Comparison of ENCODE assay signal across 12 mouse cellular contexts in the genomic region with DNA sequence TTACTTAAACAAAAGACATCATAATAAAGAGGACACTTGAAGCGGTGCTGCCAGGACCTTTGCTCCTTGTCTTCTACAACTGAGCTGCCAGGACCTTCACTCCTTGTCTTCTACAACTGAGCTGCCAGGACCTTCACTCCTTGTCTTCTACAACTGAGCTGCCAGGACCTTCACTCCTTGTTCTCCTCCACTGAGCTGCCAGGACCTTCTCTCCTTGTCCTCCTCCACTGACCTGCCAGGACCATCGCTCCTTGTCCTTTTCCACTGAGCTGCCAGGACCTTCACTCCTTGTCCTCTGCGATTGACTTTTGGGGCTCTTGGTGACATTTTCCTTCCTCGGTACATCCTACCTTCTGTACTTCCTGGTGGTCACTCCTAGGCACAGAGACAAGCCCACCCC. TPM values are rescaled to one million over a fixed set of nuclear protein-coding genes. Genes with fewer than 3 reads are reported as not detected.
DNase-seq lines count a peak whose midpoint lies in the region; ATAC-seq and TF ChIP-seq lines count a peak whose summit lies in the region.
"Had no signal": no experiment of that assay in that cellular context is flagged by ENCODE, and none has a peak within 500 bp of the region (broad histone marks: within the 10 kb centered on the region; RNA-seq: fewer than 3 reads in every experiment).

No protein-coding gene starts in this region.

- TF ChIP-seq CTCF in midbrain, postnatal 0 days (IDR thresholded peaks at IDR 0.05) = no peak
- no peak for TF ChIP-seq CTCF in gastrocnemius, adult 2 months (IDR thresholded peaks at IDR 0.05)

- no peaks in the 10 kb centered on the region for H3K4me1 ChIP-seq in midbrain, postnatal 0 days (ENCODE audit: insufficient read depth, low read length)
- no peaks in the 10 kb centered on the region for H3K4me1 ChIP-seq in midbrain, embryonic 10.5 days
- H3K4me1 ChIP-seq: lung, embryonic 15.5 days had no signal

- no peaks in the 10 kb centered on the region for H3K36me3 ChIP-seq in midbrain, postnatal 0 days (ENCODE audit: insufficient read depth, low read length)
- H3K36me3 ChIP-seq in midbrain, embryonic 10.5 days = no peaks in the 10 kb centered on the region
- H3K36me3 ChIP-seq: lung, embryonic 15.5 days had no signal

- H3K27me3 ChIP-seq in midbrain, postnatal 0 days (ENCODE audit: insufficient read depth, low read length) = no peaks in the 10 kb centered on the region
- H3K27me3 ChIP-seq in midbrain, embryonic 10.5 days (ENCODE audit: low read depth, poor library complexity, severe bottlenecking) = no peaks in the 10 kb centered on the region
- H3K27me3 ChIP-seq: lung, embryonic 15.5 days had no signal

- H3K9me3 ChIP-seq in midbrain, postnatal 0 days (ENCODE audit: low read length) = no peaks in the 10 kb centered on the region
- no peaks in the 10 kb centered on the region for H3K9me3 ChIP-seq in midbrain, embryonic 10.5 days (replicated peaks)
- H3K9me3 ChIP-seq: lung, embryonic 15.5 days had no signal

- H3K9ac ChIP-seq in midbrain, postnatal 0 days (replicated peaks; ENCODE audit: low read length, poor library complexity, severe bottlenecking) = no peak overlapping the region
- H3K9ac ChIP-seq: lung, embryonic 15.5 days had no signal

- H3K27ac ChIP-seq in midbrain, postnatal 0 days (ENCODE audit: low read depth, low read length) = no peak overlapping the region
- H3K27ac ChIP-seq in midbrain, embryonic 10.5 days (replicated peaks) = no peak overlapping the region
- no peak overlapping the region for H3K27ac ChIP-seq in gastrocnemius, adult 2 months
- H3K27ac ChIP-seq: lung, embryonic 15.5 days had no signal

- no peak overlapping the region for H3K4me2 ChIP-seq in midbrain, postnatal 0 days (ENCODE audit: low read depth, low read length, poor library complexity, severe bottlenecking)
- H3K4me2 ChIP-seq: lung, embryonic 15.5 days had no signal

- intact Hi-C loops in gastrocnemius, adult 2 months (cut with DNase I) = no loop called here

- no peak for ATAC-seq in midbrain, postnatal 0 days (ENCODE audit: low FRiP score)

- H3K4me3 ChIP-seq in midbrain, postnatal 0 days (ENCODE audit: low read depth, low read length) = no peak overlapping the region
- no peak overlapping the region for H3K4me3 ChIP-seq in midbrain, embryonic 10.5 days
- H3K4me3 ChIP-seq in gastrocnemius, adult 2 months = no peak overlapping the region
- H3K4me3 ChIP-seq: lung, embryonic 15.5 days had no signal

- DNase-seq in embryo, embryonic 10 days (ENCODE audit: low spot score) = peak; percentile 45
- no peak for DNase-seq in embryo, embryonic 9.5 days (ENCODE audit: extremely low spot score)
- DNase-seq in midbrain, postnatal 0 days (ENCODE audit: low spot score) = peak; percentile 18
- DNase-seq in midbrain, embryonic 10.5 days (ENCODE audit: low spot score) = no peak
- peak; percentile 69 to 73 for DNase-seq in kidney, adult 8-10 months
- DNase-seq in testis, postnatal 14 days (ENCODE audit: low spot score) = peak; percentile 80
- DNase-seq in adrenal gland, postnatal 36 days = no peak
- DNase-seq in gastrocnemius, adult 2 months = no peak
- DNase-seq: heart, postnatal 14 days had no signal

- WGBS in midbrain, postnatal 0 days = 53% methylated on average over 4 of the region's 4 CpGs
- 61% methylated on average over 4 of the region's 4 CpGs for WGBS in midbrain, embryonic 10.5 days

RNA-seq across cellular contexts. Expression of gene Olfr281, which starts 3.9 kb away (rescaled TPM):
- total RNA-seq in midbrain, postnatal 0 days (2014; rRNA removed) = not detected in 2 replicates
- not detected in 2 replicates for polyA plus RNA-seq in midbrain, postnatal 0 days (2015; fragmentation: Nextera tagmentation; extraction: Ambion mirVana)
- not detected in 2 replicates for polyA plus RNA-seq in midbrain, embryonic 10.5 days (2016; fragmentation: Nextera tagmentation; extraction: Ambion mirVana)
- total RNA-seq in adrenal gland, postnatal 36 days (2021) = not detected
- not detected for total RNA-seq in gastrocnemius, adult 2 months (2021)
- total RNA-seq: common myeloid progenitor, adult 5-6 weeks; heart, postnatal 14 days; left cerebral cortex, adult 8-10 months had no signal
- polyA plus RNA-seq: lung, embryonic 15.5 days had no signal

RNA-seq across cellular contexts. Expression of gene Olfr282, which starts 17.5 kb away (rescaled TPM):
- not detected in 2 replicates for total RNA-seq in midbrain, postnatal 0 days (2014; rRNA removed)
- polyA plus RNA-seq in midbrain, postnatal 0 days (2015; fragmentation: Nextera tagmentation; extraction: Ambion mirVana) = not detected in 2 replicates
- not detected in 2 replicates for polyA plus RNA-seq in midbrain, embryonic 10.5 days (2016; fragmentation: Nextera tagmentation; extraction: Ambion mirVana)
- not detected for total RNA-seq in adrenal gland, postnatal 36 days (2021)
- not detected for total RNA-seq in gastrocnemius, adult 2 months (2021)
- total RNA-seq: common myeloid progenitor, adult 5-6 weeks; heart, postnatal 14 days; left cerebral cortex, adult 8-10 months had no signal
- polyA plus RNA-seq: lung, embryonic 15.5 days had no signal

RNA-seq across cellular contexts. Expression of gene OR5BS1P, which starts 21.2 kb away (rescaled TPM):
- total RNA-seq in midbrain, postnatal 0 days (2014; rRNA removed) = not detected in 2 replicates
- polyA plus RNA-seq in midbrain, postnatal 0 days (2015; fragmentation: Nextera tagmentation; extraction: Ambion mirVana) = not detected in 2 replicates
- polyA plus RNA-seq in midbrain, embryonic 10.5 days (2016; fragmentation: Nextera tagmentation; extraction: Ambion mirVana) = not detected in 2 replicates
- total RNA-seq in adrenal gland, postnatal 36 days (2021) = not detected
- not detected for total RNA-seq in gastrocnemius, adult 2 months (2021)
- total RNA-seq: common myeloid progenitor, adult 5-6 weeks; heart, postnatal 14 days; left cerebral cortex, adult 8-10 months had no signal
- polyA plus RNA-seq: lung, embryonic 15.5 days had no signal

RNA-seq across cellular contexts. Expression of gene Lalba, which starts 34.0 kb away (rescaled TPM):
- total RNA-seq in midbrain, postnatal 0 days (2014; rRNA removed) = not detected in 2 replicates
- not detected in 2 replicates for polyA plus RNA-seq in midbrain, postnatal 0 days (2015; fragmentation: Nextera tagmentation; extraction: Ambion mirVana)
- 0.47 TPM in 1 of 2 replicates, not detected in the other for polyA plus RNA-seq in midbrain, embryonic 10.5 days (2016; fragmentation: Nextera tagmentation; extraction: Ambion mirVana)
- total RNA-seq in adrenal gland, postnatal 36 days (2021) = not detected
- not detected for total RNA-seq in gastrocnemius, adult 2 months (2021)
- total RNA-seq: common myeloid progenitor, adult 5-6 weeks; heart, postnatal 14 days; left cerebral cortex, adult 8-10 months had no signal

RNA-seq across cellular contexts. Expression of gene Olfr279, which starts 43.7 kb away (rescaled TPM):
- not detected in 2 replicates for total RNA-seq in midbrain, postnatal 0 days (2014; rRNA removed)
- polyA plus RNA-seq in midbrain, postnatal 0 days (2015; fragmentation: Nextera tagmentation; extraction: Ambion mirVana) = not detected in 2 replicates
- polyA plus RNA-seq in midbrain, embryonic 10.5 days (2016; fragmentation: Nextera tagmentation; extraction: Ambion mirVana) = not detected in 2 replicates
- total RNA-seq in adrenal gland, postnatal 36 days (2021) = not detected
- total RNA-seq in gastrocnemius, adult 2 months (2021) = not detected
- total RNA-seq: common myeloid progenitor, adult 5-6 weeks; heart, postnatal 14 days; left cerebral cortex, adult 8-10 months had no signal
- polyA plus RNA-seq: lung, embryonic 15.5 days had no signal

Comparison
In these comparisons a context has a peak if more than half of its experiments do, and no peak if none do; other contexts are left out.
1. DNase-seq: peak in embryo, embryonic 10 days (single experiment), midbrain, postnatal 0 days (single experiment), kidney, adult 8-10 months (2 of 2) and testis, postnatal 14 days (single experiment); none in embryo, embryonic 9.5 days (single experiment), midbrain, embryonic 10.5 days (single experiment), adrenal gland, postnatal 36 days (0 of 2) and gastrocnemius, adult 2 months (single experiment).